Mouse (Mus musculus): ENCODE measurements around the gene Gm4201. TPM values are rescaled to one million over a fixed set of nuclear protein-coding genes. Genes with fewer than 3 reads are reported as not detected.
"Not testable (repeated sequence)": the region's sequence is repeated elsewhere in the genome, so short reads cannot be mapped to it uniquely, and the experiment has no call there.

Gm4201 gene
- not detected in 2 replicates for polyA plus RNA-seq (2016; fragmentation: Nextera tagmentation; extraction: Ambion mirVana)

DNA sequence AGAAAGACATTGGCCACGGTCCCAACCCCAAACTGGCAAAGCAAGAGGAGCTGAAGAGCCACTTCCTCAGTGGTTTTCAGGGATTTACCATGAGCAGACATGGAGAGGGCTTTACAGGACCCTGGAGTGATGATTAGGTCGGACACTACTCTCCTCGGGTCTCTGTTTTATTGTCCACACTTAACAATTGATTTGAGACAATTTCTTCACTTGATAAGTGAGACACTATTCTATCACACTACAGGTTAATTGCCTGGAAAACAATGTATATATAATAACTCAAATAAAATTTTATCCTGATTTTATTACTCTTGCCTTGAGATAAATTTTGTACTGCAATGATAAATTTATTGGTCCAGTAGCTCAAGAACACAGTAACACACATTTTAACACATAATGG, at the start of gene Gm4201:
TSS of gene Gm4201 (minus strand) at position 101 of the 400 bp plus-strand sequence.
- not testable (repeated sequence) for H3K36me3 ChIP-seq; H3K4me1 ChIP-seq; H3K27ac ChIP-seq; ATAC-seq; H3K27me3 ChIP-seq (replicated peaks); H3K4me2 ChIP-seq; H3K9me3 ChIP-seq (replicated peaks); H3K4me3 ChIP-seq; H3K9ac ChIP-seq
- WGBS (ENCODE audit: insufficient replicate concordance): no CpG with 5 or more reads among the region's 3 CpGs

DNA sequence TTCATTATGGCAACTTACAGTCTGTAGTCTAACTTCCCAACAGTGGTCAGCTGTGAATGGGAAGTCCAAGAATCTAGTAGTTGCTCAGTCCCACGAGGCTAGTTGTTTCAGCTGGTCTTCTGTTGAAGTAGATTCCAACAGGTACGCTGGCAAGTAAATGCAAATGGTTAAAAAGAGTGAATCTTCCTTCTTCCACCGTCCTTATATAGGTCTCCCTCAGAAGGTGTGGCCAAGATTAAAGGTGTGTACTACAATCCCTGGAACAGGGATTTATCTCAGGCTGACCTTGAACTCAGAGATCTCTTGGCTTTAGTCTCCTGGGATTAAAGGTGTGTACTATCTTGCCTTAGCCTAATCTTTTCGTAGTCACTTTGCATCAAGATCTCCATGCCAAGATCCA, 22.9 kb upstream of the Gm4201 start, which contains the start of gene Gm4565:
TSS of gene Gm4565 (minus strand) at position 101 of the 400 bp plus-strand sequence.
- not testable (repeated sequence) for H3K4me1 ChIP-seq; H3K36me3 ChIP-seq; H3K9ac ChIP-seq; H3K9me3 ChIP-seq (replicated peaks); H3K27me3 ChIP-seq (replicated peaks); ATAC-seq; H3K4me3 ChIP-seq; H3K4me2 ChIP-seq; H3K27ac ChIP-seq
- WGBS (ENCODE audit: insufficient replicate concordance): 69% methylated on average over 2 of the region's 4 CpGs

DNA sequence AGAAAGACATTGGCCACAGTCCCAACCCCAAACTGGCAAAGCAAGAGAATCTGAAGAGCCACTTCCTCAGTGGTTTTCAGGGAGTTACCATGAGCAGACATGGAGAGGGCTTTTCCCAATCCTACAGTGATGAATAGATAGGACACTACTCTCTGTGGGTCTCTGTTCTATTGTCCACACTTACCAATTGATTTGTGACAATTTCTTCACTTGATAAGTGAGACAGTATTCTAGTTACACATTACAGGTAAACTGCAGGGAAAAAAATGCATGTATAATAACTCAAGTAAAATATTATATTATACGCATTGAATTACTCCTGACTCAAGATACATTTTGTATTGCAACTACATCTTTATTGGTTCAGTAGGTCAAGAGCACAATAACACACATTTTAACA, 30.4 kb downstream of the Gm4201 start, which contains the start of gene Gm8677:
TSS of gene Gm8677 (minus strand) at position 101 of the 400 bp plus-strand sequence.
- H3K4me1 ChIP-seq; H3K4me2 ChIP-seq; H3K9me3 ChIP-seq (replicated peaks); H3K36me3 ChIP-seq; H3K27ac ChIP-seq; H3K27me3 ChIP-seq (replicated peaks); ATAC-seq; H3K9ac ChIP-seq; H3K4me3 ChIP-seq: not testable (repeated sequence)
- no CpG with 5 or more reads among the region's 1 CpGs for WGBS (ENCODE audit: insufficient replicate concordance)

DNA sequence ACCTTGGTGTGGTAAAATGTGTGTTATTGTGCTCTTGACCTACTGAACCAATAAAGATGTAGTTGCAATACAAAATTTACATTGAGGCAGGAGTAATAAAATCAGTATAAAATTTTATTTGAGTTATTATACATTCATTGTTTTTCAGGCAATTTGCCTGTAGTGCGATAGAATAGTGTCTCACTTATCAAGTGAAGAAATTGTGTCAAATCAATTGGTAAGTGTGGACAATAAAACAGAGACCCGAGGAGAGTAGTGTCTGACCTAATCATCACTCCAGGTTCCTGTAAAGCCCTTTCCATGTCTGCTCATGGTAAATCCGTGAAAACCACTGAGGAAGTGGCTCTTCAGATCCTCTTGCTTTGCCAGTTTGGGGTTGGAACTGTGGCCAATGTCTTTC, 42.5 kb downstream of the Gm4201 start, which contains the start of gene Vmn1r152:
TSS of gene Vmn1r152 (plus strand) at position 301 of the 400 bp plus-strand sequence.
- not testable (repeated sequence) for H3K4me2 ChIP-seq; H3K9me3 ChIP-seq (replicated peaks); H3K27me3 ChIP-seq (replicated peaks); H3K9ac ChIP-seq; ATAC-seq; H3K36me3 ChIP-seq; H3K4me3 ChIP-seq; H3K27ac ChIP-seq; H3K4me1 ChIP-seq
- no CpG with 5 or more reads among the region's 3 CpGs for WGBS (ENCODE audit: insufficient replicate concordance)

Other genes starting within 250 kb of the Gm4201 start
- gene Gm4187, start 235.6 kb downstream of the Gm4201 start, polyA plus RNA-seq (2016; fragmentation: Nextera tagmentation; extraction: Ambion mirVana): not detected in 2 replicates
- gene Gm8660, start 194.3 kb downstream of the Gm4201 start, polyA plus RNA-seq (2016; fragmentation: Nextera tagmentation; extraction: Ambion mirVana): not detected in 2 replicates
- gene Vmn1r148, start 151.8 kb downstream of the Gm4201 start, polyA plus RNA-seq (2016; fragmentation: Nextera tagmentation; extraction: Ambion mirVana): not detected in 2 replicates
- gene Vmn1r149, start 127.1 kb downstream of the Gm4201 start, polyA plus RNA-seq (2016; fragmentation: Nextera tagmentation; extraction: Ambion mirVana): not detected in 2 replicates
- not detected in 2 replicates for gene Gm10665, start 101.3 kb downstream of the Gm4201 start, polyA plus RNA-seq (2016; fragmentation: Nextera tagmentation; extraction: Ambion mirVana)
- gene Vmn1r151, start 65.7 kb downstream of the Gm4201 start, polyA plus RNA-seq (2016; fragmentation: Nextera tagmentation; extraction: Ambion mirVana): not detected in 2 replicates
- not detected in 2 replicates for gene Vmn1r152, start 42.4 kb downstream of the Gm4201 start, polyA plus RNA-seq (2016; fragmentation: Nextera tagmentation; extraction: Ambion mirVana)
- not detected in 2 replicates for gene Gm8677, start 30.5 kb downstream of the Gm4201 start, polyA plus RNA-seq (2016; fragmentation: Nextera tagmentation; extraction: Ambion mirVana)
- gene Gm4565, start 22.8 kb upstream of the Gm4201 start, polyA plus RNA-seq (2016; fragmentation: Nextera tagmentation; extraction: Ambion mirVana): not detected in 2 replicates
- gene Vmn1r155, start 92.7 kb upstream of the Gm4201 start, polyA plus RNA-seq (2016; fragmentation: Nextera tagmentation; extraction: Ambion mirVana): not detected in 2 replicates
- gene Gm8693, start 127.0 kb upstream of the Gm4201 start, polyA plus RNA-seq (2016; fragmentation: Nextera tagmentation; extraction: Ambion mirVana): not detected in 2 replicates
- not detected in 2 replicates for gene Gm4567, start 154.4 kb upstream of the Gm4201 start, polyA plus RNA-seq (2016; fragmentation: Nextera tagmentation; extraction: Ambion mirVana)
- not detected in 2 replicates for gene Vmn1r157, start 196.4 kb upstream of the Gm4201 start, polyA plus RNA-seq (2016; fragmentation: Nextera tagmentation; extraction: Ambion mirVana)
- not detected in 2 replicates for gene Vmn1r158, start 225.4 kb upstream of the Gm4201 start, polyA plus RNA-seq (2016; fragmentation: Nextera tagmentation; extraction: Ambion mirVana)

Measured in liver, embryonic 12.5 days (tissue).